Mouse (Mus musculus) heart, postnatal 0 days (tissue): ENCODE results near the gene Prkg1.

ENCODE experiments used
- CTCF ChIP-seq: IDR thresholded peaks from 2 replicates; pipeline ENCODE4 v1.5.1; 2016; ENCODE audit warnings: antibody characterized with exemption, control low read depth, low read depth
- EP300 ChIP-seq: IDR thresholded peaks from 2 replicates; pipeline ENCODE4 v1.6.1; 2016; ENCODE audit warnings: antibody characterized with exemption, low read depth

GRCm38 (mm10) chr19:31149902-31150301, 614.9 kb downstream of the Prkg1 start:
- TF ChIP-seq CTCF (no peak), EP300 (no peak)
